Mouse (Mus musculus) stomach, embryonic 14.5 days (tissue): Measurements from ENCODE around the gene Cdhr2. TPM values are rescaled to one million over a fixed set of nuclear protein-coding genes. Genes with fewer than 3 reads are reported as not detected.

ENCODE experiments used
- ATAC-seq: fragments of 200-750 bp; cut with Nextera tagmentation; 2 replicates; pipeline ENCODE4 v1.8.0; 2017; ENCODE audit warnings: low read depth, moderate TSS enrichment; ENCODE audit not compliant: insufficient number of reproducible peaks, insufficient read depth, low FRiP score
- H3K27ac ChIP-seq: fragments of 300-500 bp; sonication (generic); 2 replicates; pipeline ENCODE4 v1.5.1; 2014; ENCODE audit warnings: mild to moderate bottlenecking, low read length, moderate library complexity, mixed read lengths
- H3K27me3 ChIP-seq: fragments of 300-500 bp; sonication (generic); 2 replicates; pipeline ENCODE4 v1.6.1; 2014; ENCODE audit warnings: low read length, control low read depth, mixed read lengths; ENCODE audit not compliant: control insufficient read depth, insufficient read depth
- H3K36me3 ChIP-seq: fragments of 300-500 bp; sonication (generic); 2 replicates; pipeline ENCODE4 v1.6.1; 2014; ENCODE audit warnings: mild to moderate bottlenecking, control low read depth, low read length, moderate library complexity, mixed read lengths; ENCODE audit not compliant: control insufficient read depth, insufficient read depth
- H3K4me1 ChIP-seq: fragments of 300-500 bp; sonication (generic); 2 replicates; pipeline ENCODE4 v1.6.1; 2014; ENCODE audit warnings: low read length, control low read depth, mixed read lengths; ENCODE audit not compliant: control insufficient read depth, insufficient read depth
- H3K4me2 ChIP-seq: fragments of 300-500 bp; sonication (generic); replicated peaks from 2 replicates; pipeline ENCODE4 v1.6.1; 2014; ENCODE audit warnings: low read depth, low read length, control low read depth
- H3K4me3 ChIP-seq: fragments of 300-500 bp; sonication (generic); 2 replicates; pipeline ENCODE4 v1.5.1; 2014; ENCODE audit warnings: low read depth, low read length, control low read depth
- H3K9ac ChIP-seq: fragments of 300-500 bp; sonication (generic); replicated peaks from 2 replicates; pipeline ENCODE4 v1.6.1; 2014; ENCODE audit warnings: low read depth, mild to moderate bottlenecking, control low read depth, low read length, moderate library complexity, mixed read lengths
- H3K9me3 ChIP-seq: fragments of 300-500 bp; sonication (generic); 2 replicates; pipeline ENCODE4 v1.6.1; 2016; ENCODE audit warnings: low read depth, low read length, control low read depth; ENCODE audit not compliant: control insufficient read depth
- WGBS: fragments of 180-500 bp; shearing (Covaris S2); extraction: QIAGEN DNeasy Blood & Tissue Kit; methylation state at CpG from one replicate; pipeline ENCODE4 v1.1.7; 2014; 5-methylcytosine and 5-hydroxymethylcytosine counted together
- polyA plus RNA-seq: library from polyadenylated mRNA; unstranded; fragments of >200 nt; fragmentation: Nextera tagmentation; extraction: Ambion mirVana; gene quantifications from 2 replicates; pipeline ENCODE4 v1.2.1, GENCODE M21; 2014

Gene Cdhr2
- polyA plus RNA-seq, 1 experiment from 2014 or later = 1.00 TPM

GRCm38 (mm10) chr13:54750699-54751098, 49.4 kb downstream of the Cdhr2 start:
- Histone ChIP-seq H3K27me3 (peaks cover 6% of the 10 kb centered on the region; the same call in 1 of the 2 replicates), H3K36me3 (no peaks in the 10 kb centered on the region), H3K27ac (no peak overlapping the region), H3K9me3 (no peaks in the 10 kb centered on the region), H3K4me3 (no peak overlapping the region), H3K4me2 (no peak overlapping the region), H3K4me1 (peaks cover 5% of the 10 kb centered on the region; the same call in 1 of the 2 replicates), H3K9ac (no peak overlapping the region)
- 1% methylated on average over 8 of the region's 8 CpGs for WGBS
- ATAC-seq = no peak

- Histone ChIP-seq H3K4me2 (no peak overlapping the region), H3K36me3 (no peaks in the 10 kb centered on the region), H3K9me3 (no peaks in the 10 kb centered on the region), H3K4me1 (peaks cover 5% of the 10 kb centered on the region; the same call in 1 of the 2 replicates), H3K4me3 (no peak overlapping the region), H3K27me3 (peaks cover 9% of the 10 kb centered on the region; the same call in 1 of the 2 replicates), H3K9ac (no peak overlapping the region), H3K27ac (no peak overlapping the region)
- WGBS = 65% methylated on average over 10 of the region's 10 CpGs
- ATAC-seq = no peak
Measured at GRCm38 (mm10) chr13:54752656-54753055, 51.4 kb downstream of the Cdhr2 start.

- no peak overlapping the region for H3K27ac ChIP-seq
- H3K4me2 ChIP-seq = no peak overlapping the region
- peaks cover 9% of the 10 kb centered on the region; the same call in 1 of the 2 replicates for H3K27me3 ChIP-seq
- ATAC-seq = no peak
- H3K9ac ChIP-seq = no peak overlapping the region
- H3K9me3 ChIP-seq = no peaks in the 10 kb centered on the region
- peaks cover 5% of the 10 kb centered on the region; the same call in 1 of the 2 replicates for H3K4me1 ChIP-seq
- H3K36me3 ChIP-seq = no peaks in the 10 kb centered on the region
- WGBS = 61% methylated on average over 6 of the region's 6 CpGs
- no peak overlapping the region for H3K4me3 ChIP-seq
Measured at GRCm38 (mm10) chr13:54753733-54754132, 52.5 kb downstream of the Cdhr2 start.

- H3K36me3 ChIP-seq = no peaks in the 10 kb centered on the region
- no peaks in the 10 kb centered on the region for H3K9me3 ChIP-seq
- no peak for ATAC-seq
- no peak overlapping the region for H3K4me2 ChIP-seq
- peaks cover 5% of the 10 kb centered on the region; the same call in 1 of the 2 replicates for H3K4me1 ChIP-seq
- no peak overlapping the region for H3K27ac ChIP-seq
- 41% methylated on average over 12 of the region's 12 CpGs for WGBS
- H3K9ac ChIP-seq = no peak overlapping the region
- H3K4me3 ChIP-seq = no peak overlapping the region
- H3K27me3 ChIP-seq = peaks cover 14% of the 10 kb centered on the region
Measured at GRCm38 (mm10) chr13:54754169-54755080, 53.2 kb downstream of the Cdhr2 start.

GRCm38 (mm10) chr13:54755201-54755830, 54.1 kb downstream of the Cdhr2 start:
- Histone ChIP-seq H3K27me3 (peaks cover 16% of the 10 kb centered on the region), H3K4me2 (no peak overlapping the region), H3K4me1 (no peaks in the 10 kb centered on the region), H3K27ac (no peak overlapping the region), H3K9me3 (no peaks in the 10 kb centered on the region), H3K4me3 (no peak overlapping the region), H3K36me3 (no peaks in the 10 kb centered on the region), H3K9ac (no peak overlapping the region)
- no peak for ATAC-seq
- WGBS = 30% methylated on average over 9 of the region's 9 CpGs

GRCm38 (mm10) chr13:54756156-54756712, 55.0 kb downstream of the Cdhr2 start:
- Histone ChIP-seq H3K27me3 (peaks cover 16% of the 10 kb centered on the region), H3K4me3 (no peak overlapping the region), H3K9me3 (no peaks in the 10 kb centered on the region), H3K4me1 (no peaks in the 10 kb centered on the region), H3K36me3 (no peaks in the 10 kb centered on the region), H3K4me2 (no peak overlapping the region), H3K27ac (no peak overlapping the region), H3K9ac (no peak overlapping the region)
- no peak for ATAC-seq
- 85% methylated on average over 8 of the region's 8 CpGs for WGBS

- H3K36me3 ChIP-seq = no peaks in the 10 kb centered on the region
- H3K9ac ChIP-seq = no peak overlapping the region
- WGBS = 38% methylated on average over 10 of the region's 10 CpGs
- H3K4me2 ChIP-seq = peak overlapping the region; percentile 49
- no peaks in the 10 kb centered on the region for H3K4me1 ChIP-seq
- H3K27me3 ChIP-seq = peaks cover 16% of the 10 kb centered on the region
- H3K4me3 ChIP-seq = peak overlapping the region; percentile 28; the same call in 1 of the 2 replicates
- H3K27ac ChIP-seq = no peak overlapping the region
- no peaks in the 10 kb centered on the region for H3K9me3 ChIP-seq
- no peak for ATAC-seq
Measured at GRCm38 (mm10) chr13:54757093-54757830, 56.0 kb downstream of the Cdhr2 start.
